Mouse (Mus musculus) lung, postnatal 14 days (tissue): ENCODE data around the gene Fign.
A peak's percentile ranks its signal among the peaks of the same experiment; 100 is the strongest.

Experiments
- DNase-seq: peaks from one replicate; pipeline ENCODE4 v3.0.0; 2021

Fign gene

DNA sequence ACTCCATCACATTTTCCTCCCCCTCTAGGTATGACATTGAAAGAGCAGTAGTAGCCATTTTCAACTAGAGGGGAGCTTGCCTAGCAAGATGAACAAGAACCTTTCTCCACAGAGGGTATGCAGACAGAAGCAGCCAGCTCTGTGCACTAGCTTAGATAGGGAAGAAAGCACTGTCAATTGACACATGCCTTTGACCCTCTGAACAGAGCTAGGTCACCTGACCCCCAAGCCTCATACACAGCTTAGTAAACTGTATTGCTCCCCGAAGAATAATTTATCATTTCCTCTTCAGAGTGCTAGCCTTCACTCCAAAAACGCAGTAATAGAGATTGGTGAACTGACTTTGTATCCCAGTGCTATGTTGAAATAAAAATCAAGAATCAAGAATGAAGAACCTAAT lies 49.7 kb downstream of the Fign start:
- no peak for DNase-seq

DNA sequence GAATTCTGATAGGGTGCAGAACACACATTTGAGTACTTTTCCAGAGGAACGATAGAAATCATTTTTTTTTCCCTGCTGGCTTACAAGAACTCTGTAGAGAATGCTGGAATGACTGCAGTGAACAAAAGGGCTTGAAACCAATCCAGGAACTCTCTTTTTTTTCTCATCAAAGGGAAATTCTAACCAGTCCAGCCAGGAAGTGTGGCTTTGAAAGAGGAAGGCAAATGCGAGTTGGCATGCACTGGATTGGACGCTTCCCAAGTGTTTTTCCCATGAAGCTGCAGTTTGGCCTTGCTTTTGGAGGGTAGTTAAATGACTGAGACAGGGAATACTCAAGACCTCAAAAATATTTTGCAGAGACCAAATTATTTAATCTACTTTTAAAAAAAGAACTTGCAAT lies 54.7 kb downstream of the Fign start:
- DNase-seq, result peak; percentile 69

DNA sequence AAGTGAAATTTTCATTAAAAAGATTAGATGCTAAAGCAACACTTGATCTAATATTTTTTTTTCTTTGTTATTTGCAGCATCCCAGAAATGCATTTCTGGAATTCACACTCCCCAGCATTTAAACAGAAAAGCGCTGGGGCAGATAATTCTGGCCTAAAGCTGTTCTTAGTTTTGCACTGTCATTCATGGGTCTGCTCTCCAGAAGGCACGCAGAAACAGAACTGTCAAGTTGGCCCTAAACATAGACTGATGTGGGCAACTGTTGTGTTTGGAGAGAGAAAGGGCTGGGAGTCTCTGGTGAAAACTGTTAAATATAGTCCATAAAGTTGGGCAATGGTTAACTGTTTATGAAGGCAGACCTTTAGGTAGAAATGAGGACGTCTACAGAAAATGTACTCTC lies 62.4 kb downstream of the Fign start:
- DNase-seq, result no peak

DNA sequence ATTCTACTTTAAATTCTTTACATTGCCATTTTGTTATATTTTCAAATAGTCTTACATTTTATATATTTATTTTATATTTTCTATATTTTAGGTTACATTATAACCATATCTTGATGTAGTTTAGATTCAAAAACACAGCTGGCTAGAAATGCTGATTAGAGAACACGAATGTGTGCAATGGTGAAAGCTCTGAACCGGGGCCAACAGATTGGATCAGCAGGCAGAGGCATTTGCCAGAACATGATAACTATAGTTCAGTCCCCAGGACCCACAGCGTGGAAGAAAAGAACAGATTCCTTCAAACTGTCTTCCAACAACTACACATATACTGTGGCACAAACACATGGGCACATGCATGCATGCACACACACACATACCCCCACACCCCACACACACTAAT lies 64.0 kb downstream of the Fign start:
- DNase-seq, result no peak

DNA sequence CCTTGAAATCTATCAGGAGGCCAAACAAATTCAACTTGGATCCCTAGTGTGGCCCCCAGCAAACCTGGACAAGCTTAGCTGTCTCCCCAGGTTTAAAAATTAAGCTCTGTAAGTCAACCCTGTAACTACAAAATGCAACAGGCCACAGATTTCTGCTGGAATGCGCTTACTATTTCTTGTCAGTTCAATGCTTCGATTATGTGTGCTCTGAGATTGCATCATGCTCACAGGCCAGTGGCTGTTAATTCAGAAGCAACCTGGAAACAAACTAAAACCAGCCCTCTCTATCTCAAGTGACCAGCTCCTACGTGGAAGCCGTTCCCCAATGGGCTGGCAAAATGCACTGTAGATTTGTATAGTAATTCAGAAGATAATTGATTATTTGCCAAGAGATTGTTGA lies 71.9 kb downstream of the Fign start:
- no peak for DNase-seq

DNA sequence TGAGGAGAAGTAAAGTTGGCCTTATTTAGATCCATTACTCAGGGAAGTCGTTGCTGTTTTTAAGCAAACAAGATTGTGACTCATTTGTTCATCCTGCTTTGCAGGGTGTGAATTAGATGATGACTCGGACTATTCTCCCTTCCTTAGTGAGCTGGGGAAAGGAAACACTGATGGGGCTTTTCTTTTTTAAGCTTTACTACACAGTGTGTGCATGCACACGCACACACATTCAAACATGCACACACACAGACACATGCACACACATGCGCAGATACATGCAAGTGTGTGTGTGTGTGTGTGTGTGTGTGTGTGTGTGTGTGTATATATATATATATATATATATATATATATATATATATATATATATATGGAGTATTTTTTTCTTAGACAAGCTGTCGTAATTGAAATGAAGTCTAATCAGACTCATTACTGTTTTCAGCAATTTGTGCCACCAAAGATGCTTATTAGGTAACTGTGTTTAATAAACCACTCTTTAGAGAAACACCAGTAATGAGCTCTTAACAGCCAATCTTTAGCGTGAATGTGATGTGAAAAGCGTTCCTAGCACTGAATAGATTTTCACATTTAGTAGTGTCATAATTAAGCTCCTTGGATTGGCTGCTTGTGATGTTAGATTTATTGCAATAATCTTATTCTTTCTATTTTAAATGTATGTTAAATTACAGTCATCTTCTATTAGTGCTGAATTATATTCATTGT lies 103.4 kb downstream of the Fign start:
- DNase-seq, result no peak

DNA sequence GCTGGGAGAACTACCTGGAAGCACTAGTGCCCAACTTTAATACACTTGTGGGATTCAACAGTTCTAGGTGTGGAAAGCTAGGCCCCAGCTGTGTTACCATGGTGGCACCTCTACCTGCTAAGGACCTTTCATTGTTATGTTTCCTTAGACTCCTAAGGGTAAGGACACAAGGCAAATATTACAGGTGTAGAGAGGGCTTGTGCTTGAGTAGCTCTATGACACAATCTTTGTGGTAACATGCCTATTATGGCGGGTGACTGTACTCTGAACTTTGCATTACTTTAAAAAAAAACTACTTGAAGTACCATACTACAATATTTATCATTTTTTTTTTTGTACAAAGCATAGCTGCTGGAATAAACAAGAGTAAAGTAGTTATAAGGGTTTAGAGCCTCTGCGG lies 112.4 kb downstream of the Fign start:
- DNase-seq, result peak; percentile 4

DNA sequence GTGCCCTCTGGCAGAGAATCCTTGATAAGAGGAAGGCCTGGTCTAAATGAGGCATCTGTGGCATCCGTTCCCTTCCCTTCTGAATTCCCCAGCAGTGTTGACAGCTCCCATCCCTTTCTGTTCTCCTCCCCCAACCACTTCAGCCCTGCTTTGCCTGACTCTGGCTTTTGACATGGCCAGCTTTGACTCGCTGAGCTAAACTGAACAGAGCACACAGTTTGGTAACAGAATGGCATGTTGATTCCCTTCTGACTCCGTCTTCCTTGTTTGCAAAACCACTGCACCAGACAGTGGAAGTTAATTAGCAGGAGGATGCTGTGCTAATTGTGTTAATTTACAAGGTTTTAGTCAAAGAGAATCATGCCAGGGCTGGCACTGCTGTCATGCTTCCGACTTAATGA lies 115.5 kb downstream of the Fign start:
- DNase-seq, result no peak

DNA sequence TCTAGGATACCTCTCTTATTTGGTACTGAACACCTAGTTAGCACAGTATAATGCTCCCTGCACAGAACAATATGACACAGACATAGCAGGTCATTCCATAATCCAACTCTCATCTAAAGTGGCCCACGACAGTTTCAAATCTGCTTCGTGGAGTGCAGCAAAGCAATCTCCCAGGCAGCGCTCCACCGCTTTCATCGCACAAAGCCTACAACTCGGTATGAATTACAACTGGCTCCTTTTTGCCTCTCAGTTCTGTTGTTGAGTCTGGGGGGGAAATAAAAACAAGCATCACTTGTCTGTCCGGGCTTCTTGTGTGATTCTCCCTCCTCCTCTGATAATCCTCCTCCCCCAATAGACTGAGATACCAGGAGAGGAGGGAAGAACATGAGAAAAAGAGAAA lies 116.4 kb downstream of the Fign start:
- no peak for DNase-seq

DNA sequence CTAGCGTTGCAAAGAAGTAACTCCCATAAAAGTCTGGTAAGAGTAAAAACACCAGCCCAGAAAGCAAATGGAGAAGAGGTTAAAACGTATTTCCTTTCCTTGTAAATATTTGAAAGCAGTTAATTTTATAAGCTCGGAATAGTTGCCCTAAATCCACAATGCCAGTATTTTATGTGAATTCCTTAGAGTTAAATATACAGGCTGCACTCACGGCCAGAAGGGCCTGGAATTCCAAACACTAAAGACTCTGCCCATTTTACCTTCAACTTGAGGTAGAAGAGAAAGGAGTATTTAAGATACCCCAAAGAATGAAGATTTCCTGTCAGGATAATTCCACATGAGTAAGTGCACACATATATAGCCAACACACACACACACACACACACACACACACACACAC lies 128.2 kb downstream of the Fign start:
- DNase-seq, result no peak

DNA sequence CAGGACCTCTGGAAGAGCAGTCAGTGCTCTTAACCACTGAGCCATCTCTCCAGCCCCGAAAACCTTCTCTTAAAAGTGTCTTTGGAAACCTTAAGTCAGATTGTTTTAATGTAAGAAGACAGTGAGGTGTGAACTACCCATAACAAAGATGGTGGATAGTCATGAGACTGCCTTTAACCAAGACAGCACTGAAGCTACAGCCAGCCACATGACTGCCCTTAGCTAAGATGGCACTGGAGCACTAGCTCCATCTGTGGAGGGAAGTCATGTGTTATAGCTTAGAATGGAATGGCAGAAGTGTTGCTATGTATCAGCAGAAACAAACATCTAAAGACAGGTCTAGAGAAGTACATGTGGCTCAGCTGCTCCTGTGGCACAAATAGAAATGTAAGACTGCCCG lies 166.8 kb downstream of the Fign start:
- no peak for DNase-seq

DNA sequence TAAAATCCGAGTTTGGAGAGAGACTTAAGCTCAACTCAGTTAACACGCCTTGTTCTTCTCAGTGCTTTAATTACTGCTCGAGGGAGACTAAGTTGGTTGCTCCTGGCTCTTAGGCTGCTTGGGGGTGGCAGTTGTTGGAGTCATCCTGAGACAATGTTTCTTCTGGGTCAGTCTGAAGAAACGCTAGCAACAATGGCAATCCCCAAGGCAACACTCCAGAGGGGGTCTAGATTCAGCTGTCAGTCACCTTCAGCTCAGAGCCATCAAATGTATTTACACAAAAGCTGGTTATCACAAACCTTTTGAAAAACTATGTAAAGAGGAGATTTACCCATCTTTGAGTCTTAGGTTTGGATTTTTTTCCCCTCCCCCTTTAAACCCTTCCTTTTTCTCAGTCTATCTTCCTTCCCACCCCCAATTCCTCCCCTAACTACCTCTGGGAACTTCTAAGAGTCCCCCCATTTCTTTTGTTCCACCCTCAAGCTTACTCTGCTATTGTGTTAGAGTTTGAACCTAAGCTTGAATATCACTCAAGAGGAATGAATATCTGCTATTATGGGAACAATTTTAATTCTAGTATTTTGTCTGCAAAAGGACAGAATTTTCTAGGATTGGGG lies 171.2 kb downstream of the Fign start:
- DNase-seq, result no peak

DNA sequence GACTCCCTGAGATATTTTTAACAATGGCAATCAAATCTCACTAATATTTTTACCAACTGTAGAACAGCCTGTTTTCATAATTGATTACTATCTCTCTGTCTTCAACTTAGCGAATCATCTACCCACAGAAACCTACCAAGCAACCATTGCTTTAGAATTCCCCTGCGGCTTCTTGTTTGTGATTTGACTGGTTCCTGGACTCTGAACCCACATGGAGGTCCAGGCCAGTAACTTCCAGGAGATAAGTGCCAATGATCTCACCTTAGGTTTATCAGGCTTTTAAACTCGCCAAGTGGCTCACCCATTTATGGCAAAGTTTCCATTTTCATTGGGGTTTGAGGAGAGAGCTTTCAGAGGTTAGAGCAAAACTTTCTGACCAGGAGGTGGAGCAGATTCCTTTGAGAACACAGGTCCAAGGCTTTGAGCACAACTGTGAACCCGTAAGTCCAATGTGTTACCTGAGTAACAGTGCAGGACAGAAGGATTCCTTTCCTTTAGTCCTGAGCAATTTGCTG lies 172.1 kb downstream of the Fign start:
- no peak for DNase-seq
